Mouse (Mus musculus): ENCODE data around the gene Tns1.

Tns1 gene

GRCm38 (mm10) chr1:73979214-73979613, 145.0 kb downstream of the Tns1 start:
- DNase-seq = peak; percentile 98

- peak; percentile 96 for DNase-seq
Observed at GRCm38 (mm10) chr1:73978576-73978975, 145.7 kb downstream of the Tns1 start.

DNA sequence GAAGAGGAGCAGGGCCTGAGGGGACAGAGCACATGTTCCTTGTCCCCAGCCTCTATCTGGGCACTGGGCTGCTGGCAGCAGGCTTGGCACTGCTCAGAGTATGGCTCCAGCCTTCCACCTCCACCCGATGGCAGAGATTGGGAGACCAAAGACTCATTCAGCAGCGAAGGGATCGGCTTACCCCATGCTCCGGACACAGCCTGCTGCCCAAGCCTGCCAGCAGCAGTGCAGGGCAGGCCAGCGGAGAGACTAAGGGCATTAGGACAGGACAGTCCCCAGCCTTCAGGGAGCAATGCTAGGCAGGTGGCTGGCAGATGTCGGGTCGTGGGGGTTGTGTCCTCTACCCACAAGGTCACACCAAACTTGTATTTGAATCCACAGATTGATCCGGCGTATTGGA, 150.3 kb downstream of the Tns1 start:
- peak; percentile 96 for DNase-seq

- no peak for DNase-seq
Observed at GRCm38 (mm10) chr1:73972726-73973125, 151.5 kb downstream of the Tns1 start.

- DNase-seq = no peak
Observed at GRCm38 (mm10) chr1:73970161-73970730, 154.0 kb downstream of the Tns1 start.

DNA sequence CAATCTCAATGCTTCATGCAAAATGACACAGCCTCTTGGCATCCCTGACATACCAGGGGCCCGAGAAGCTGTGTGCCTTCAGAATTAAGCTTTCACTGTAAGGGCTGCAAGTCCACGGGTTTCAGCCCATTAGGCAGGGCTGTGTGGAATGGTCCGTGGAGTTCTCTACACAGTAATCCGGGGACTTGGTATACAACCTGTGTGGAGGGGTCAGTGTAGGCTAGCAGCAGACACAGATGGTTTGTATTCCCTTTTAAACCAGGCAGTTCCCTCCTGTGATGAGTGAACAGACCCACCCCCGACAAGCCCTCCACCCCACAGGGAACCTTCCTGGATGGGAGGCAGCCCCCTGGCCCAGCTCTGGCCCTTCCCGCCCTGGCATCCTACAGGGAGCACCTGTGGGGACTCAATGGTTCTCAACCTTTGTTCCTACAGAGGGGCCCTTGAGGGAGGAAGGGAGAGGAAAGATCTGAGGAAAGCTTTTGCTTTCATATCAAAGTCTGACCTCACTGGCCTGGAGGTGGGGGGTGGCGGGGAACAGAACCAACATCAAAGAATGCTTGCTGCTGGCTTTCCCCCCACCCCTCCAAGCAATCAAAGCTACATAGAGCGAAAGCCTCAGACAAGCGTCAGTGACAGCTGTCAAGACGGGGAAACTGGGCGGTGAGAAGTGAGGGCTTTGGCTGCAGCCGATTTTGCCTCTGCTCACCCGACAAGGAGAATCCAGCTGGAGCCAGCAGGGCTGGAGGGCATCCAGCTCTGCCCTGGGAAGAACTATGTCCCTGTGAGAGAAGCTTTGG, 155.3 kb downstream of the Tns1 start:
- peak; percentile 95 for DNase-seq

GRCm38 (mm10) chr1:73966411-73967238, 157.6 kb downstream of the Tns1 start:
- DNase-seq = peak; percentile 100

- DNase-seq = peak; percentile 93
Observed at GRCm38 (mm10) chr1:73964151-73964743, 160.0 kb downstream of the Tns1 start.

GRCm38 (mm10) chr1:73963626-73964025, 160.6 kb downstream of the Tns1 start:
- DNase-seq = peak; percentile 99

- peak; percentile 100 for DNase-seq
Observed at GRCm38 (mm10) chr1:73962668-73963371, 161.4 kb downstream of the Tns1 start.

GRCm38 (mm10) chr1:73962049-73962448, 162.2 kb downstream of the Tns1 start:
- DNase-seq = peak; percentile 98

GRCm38 (mm10) chr1:73959758-73960157, 164.5 kb downstream of the Tns1 start:
- peak; percentile 94 for DNase-seq

- DNase-seq = peak; percentile 92
Observed at GRCm38 (mm10) chr1:73959344-73959743, 164.9 kb downstream of the Tns1 start.

- DNase-seq = peak; percentile 98
Observed at GRCm38 (mm10) chr1:73958210-73958983, 165.9 kb downstream of the Tns1 start.

DNA sequence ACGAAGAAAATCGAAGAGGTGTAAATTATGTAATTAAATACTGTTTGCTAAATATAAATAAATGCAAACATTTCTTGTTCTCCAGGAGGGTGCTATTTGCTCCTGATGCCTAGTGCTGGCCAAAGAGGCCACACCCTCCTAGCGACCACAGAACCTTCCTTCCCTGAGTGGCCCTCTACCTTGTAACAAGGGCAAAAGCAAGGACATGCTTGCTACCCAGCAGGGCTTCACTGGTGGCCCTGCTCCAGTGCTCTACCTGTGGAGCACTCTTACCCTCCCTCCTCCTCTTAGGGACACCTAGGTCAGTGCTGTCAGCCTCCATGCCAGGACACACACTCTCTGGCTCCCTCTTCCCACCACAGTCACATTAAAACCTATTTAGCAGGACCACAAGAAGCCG, 166.8 kb downstream of the Tns1 start:
- DNase-seq = peak; percentile 93

DNA sequence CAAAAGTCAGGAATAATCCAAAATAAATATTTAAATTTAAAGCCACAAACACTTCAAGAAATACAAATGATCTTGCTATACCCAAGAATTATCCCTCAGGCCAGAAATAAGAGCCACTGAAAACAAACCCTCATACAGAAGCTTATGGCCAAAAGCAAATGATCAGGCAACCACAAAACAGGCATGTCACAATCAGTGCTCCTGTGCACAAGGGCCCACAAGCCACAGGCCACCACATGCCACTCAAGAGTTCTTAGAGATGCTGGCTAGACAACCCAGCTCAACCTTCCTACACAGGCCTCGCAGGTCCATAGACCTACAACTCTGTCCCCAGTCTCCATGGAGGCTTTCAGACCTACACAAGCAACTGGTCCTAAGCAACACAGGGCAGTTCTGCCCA, 167.9 kb downstream of the Tns1 start:
- DNase-seq = no peak

- peak; percentile 97 for DNase-seq
Observed at GRCm38 (mm10) chr1:73955259-73955842, 168.9 kb downstream of the Tns1 start.

DNA sequence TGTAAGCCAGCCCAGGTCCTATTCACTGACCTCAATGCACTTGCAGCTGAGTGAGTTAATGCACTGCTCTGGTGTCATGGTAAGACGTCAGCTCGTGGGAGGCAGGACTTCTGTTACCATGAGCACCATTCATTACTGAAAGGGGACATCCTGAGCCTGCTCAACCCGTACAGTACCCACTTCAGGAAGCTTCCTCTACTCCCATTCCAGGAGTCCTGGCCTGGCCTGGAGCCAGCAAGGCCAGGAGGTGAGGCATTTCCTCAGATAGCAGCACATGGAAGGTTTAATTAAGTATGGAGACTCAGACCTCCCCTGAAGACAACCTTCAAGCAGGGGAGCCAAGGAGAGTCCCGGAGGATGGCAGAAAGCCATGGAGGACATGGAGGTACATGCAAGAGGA, 169.6 kb downstream of the Tns1 start:
- DNase-seq = peak; percentile 98

GRCm38 (mm10) chr1:73954015-73954408, 170.2 kb downstream of the Tns1 start:
- DNase-seq = no peak

- DNase-seq = peak; percentile 95
Observed at GRCm38 (mm10) chr1:73953317-73954014, 170.8 kb downstream of the Tns1 start.

GRCm38 (mm10) chr1:73952598-73952997, 171.7 kb downstream of the Tns1 start:
- DNase-seq = peak; percentile 93

All from heart, adult 11 months (tissue).